Mouse (Mus musculus): Measurements from ENCODE around the gene Stx11.

DNA sequence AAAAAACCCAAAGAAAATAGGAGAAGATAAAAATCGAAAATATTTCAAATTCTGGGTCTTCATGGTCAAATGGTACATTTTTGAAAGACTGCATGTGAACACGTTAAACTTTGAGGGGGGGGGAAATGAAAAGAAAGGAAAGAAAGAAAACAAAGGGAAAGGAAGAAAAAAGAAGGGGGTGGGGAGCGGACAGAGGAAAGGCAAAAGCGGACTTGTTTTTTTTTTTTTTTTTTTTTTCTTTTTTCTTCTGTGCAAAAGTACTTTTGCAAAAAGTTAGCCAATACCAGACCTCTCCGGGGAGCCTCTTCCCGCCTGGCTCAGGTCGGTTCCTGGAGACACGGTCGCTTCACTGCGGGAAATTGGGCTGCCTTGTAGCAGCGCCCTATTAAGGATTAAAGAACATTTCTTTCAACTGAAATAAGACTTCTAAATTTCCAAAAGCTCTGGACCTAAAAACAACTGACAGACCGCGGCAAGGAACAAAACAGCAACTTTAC is 42.0 kb downstream of the Stx11 start:
- no peak for TF ChIP-seq POLR2A (IDR thresholded peaks at IDR 0.05; ENCODE audit: low read depth, low read length)
- no peak for TF ChIP-seq CTCF (IDR thresholded peaks at IDR 0.05; ENCODE audit: extremely low read depth, insufficient read depth, insufficient read length, insufficient replicate concordance)

Data from spleen, adult 2 months (tissue).